Mouse (Mus musculus) lung, postnatal 0 days (tissue): Measurements from ENCODE around the gene Gm20390.

Experiments used
- CTCF ChIP-seq: IDR thresholded peaks from 2 replicates; pipeline ENCODE4 v1.5.1; 2016; ENCODE audit warnings: antibody characterized with exemption, mild to moderate bottlenecking
- EP300 ChIP-seq: IDR thresholded peaks from 2 replicates; pipeline ENCODE4 v1.6.1; 2016; ENCODE audit warnings: antibody characterized with exemption, mild to moderate bottlenecking, control low read depth

DNA sequence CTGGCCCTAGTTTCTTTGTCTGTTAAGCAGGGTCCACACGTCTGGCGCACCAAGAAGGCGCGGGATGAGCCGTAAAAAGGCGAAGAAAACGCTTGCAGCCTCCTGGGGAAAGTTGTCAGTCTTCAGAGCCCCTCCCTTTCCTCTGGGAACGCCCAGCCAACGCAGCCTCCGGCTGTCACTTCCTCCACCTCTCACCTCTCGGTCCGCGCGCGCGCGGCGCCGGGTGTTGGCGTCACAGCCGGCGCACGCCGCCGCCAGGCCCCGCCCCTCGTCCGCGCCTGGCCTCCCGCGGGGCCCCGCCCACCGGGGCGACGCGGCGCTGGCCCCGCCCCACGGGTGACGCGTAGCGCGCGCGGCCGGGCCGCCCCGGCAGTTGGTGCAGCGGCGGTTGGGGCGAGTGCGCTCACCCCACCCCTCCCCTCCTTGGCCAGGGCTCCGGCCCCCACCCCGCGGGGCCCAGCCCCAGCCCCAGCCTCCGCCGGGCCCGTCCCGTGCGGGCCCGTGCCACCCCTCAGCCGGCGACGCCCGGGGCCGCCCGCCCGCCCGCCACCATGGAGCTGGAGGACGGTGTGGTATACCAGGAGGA, 27.7 kb upstream of the Gm20390 start, which contains the start of gene Spag9:
- no peak for TF ChIP-seq CTCF
- peak; percentile 68 for TF ChIP-seq EP300
